Mouse (Mus musculus) embryonic fibroblast, embryonic 13.5 days (primary cell): ENCODE measurements around the gene Cenpa.

Source experiments
- CTCF ChIP-seq: IDR thresholded peaks from 2 replicates; pipeline ENCODE4 v1.5.1; 2011; ENCODE audit warnings: mild to moderate bottlenecking, control low read depth, low read length, moderate library complexity, borderline replicate concordance; ENCODE audit not compliant: insufficient read depth
- POLR2A ChIP-seq: IDR thresholded peaks from 2 replicates; pipeline ENCODE4 v1.6.1; 2011; ENCODE audit warnings: low read depth, mild to moderate bottlenecking, control low read depth, low read length, moderate library complexity

DNA sequence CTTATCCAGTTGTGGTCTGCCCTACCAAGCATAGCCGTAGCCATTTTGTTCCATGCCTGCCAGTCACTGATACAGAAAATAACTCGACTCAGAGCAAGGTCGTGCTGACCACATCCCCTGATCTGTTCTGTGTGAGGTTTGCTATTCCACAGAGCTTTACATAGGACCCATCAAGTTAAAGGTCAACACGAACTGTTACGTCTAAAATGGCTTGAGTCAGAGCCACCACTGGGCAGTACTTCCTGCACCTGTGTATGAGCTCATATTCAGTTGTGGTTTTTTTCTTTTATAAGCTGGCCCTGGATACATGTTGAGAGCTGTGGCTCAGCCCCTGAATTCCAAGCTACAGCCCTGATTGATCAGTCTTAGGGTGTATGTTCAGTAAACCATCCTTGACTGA lies 13.0 kb downstream of the Cenpa start:
- TF ChIP-seq POLR2A (no peak), CTCF (no peak)
